Mouse (Mus musculus): ENCODE data around the gene Akr1c12. TPM values are rescaled to one million over a fixed set of nuclear protein-coding genes. Genes with fewer than 3 reads are reported as not detected.
A peak's percentile ranks its signal among the peaks of the same experiment; 100 is the strongest.
"Not testable (repeated sequence)": the region's sequence is repeated elsewhere in the genome, so short reads cannot be mapped to it uniquely, and the experiment has no call there.

The Akr1c12 gene
- not detected for total RNA-seq (2021)

DNA sequence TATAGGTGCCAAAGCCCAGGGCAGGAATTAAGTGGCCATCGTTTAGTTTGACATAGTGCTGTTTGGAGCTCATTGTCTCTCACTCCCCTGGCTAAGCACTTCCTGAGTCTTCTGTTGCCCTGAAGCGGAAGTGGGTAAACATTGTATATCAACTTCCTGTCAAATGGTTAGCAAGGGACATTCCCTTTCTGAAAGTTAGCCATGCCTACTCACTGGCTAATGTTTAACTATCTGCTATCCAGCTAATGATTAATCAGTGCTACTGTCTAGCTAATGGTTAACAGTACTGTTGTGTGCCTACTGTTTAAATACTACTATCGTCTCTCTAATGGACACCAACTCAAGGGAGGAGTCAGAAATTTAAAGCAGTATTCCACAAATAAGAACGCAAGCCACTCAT lies at the start of gene Akr1c12:
Gene Akr1c12, minus strand, starts transcription at position 150 of the 400 bp plus-strand sequence.
- DNase-seq = no peak
- intact Hi-C loops (cut with DNase I) = no loop called here

DNA sequence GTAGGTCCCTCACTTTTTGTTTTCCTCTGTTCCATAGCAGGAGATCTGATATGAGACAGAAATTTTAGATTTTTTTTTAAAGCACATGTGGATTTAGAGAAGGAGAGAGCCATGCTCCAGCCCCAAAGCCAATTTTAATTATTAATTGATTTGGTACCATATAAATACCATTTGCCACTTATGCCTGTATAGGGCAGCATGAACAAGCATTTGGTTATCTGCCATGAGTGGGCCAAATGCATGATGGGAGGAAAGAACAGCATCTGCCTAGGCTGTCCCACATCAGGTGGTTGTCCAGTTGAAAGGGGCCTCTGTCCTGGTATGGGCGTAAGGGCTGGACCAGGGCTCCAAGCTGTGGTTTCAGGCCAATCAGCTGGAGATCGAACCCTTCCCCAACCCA lies 39.5 kb upstream of the Akr1c12 start:
- intact Hi-C loops (cut with DNase I) = no loop called here
- DNase-seq = no peak

DNA sequence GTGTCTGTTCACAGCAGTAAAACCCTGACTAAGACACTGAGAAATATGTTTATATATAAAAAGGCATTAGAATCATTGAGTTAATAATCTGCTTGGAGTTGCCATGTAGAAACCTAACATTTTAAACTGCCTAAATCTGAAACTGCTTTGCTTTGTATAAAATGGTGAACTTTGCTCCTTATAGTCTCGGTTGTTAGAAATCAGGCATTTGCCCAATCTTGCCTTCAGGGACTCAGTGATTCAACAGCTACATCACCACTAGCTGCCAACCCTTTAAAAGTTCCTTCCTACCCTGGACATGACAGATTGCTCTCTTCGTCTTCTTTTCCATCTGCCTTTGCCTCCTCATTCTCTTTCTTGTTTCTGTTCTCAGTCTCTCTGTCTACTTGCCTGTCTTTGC lies 34.7 kb upstream of the Akr1c12 start:
- intact Hi-C loops (cut with DNase I) = no loop called here
- no peak for DNase-seq

DNA sequence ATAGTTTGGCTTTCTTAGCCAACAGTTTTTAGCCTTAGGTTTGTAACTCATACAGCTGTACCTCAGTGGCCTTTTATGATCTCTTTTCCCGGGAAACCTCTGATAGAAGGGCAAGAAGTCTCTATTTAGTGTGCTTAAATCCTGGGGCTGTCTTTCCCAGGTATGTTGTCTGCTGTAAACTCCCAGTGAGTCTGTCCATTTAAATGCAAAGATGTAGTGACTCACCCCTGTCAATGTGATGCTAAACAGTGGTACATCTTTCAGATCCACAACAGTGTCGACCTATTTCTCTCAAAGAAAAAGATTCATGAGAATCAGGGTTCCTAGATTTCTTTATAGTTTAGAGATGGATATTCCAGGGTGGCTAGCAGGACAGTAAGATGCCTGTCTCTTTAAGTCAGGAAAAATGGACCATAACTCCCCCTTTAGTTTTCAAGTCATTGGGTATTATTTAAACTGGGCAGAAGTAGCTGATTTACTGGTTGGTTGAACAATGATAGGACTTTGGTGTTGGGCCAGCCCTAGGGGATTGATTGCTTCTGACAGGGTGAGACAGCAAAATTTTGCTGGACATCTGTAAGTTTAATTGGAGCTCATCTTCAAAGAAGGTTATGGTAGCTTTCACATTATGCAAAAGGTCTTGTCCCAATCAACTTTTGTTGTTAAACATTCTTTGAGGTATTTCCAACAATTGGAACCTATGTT lies 25.8 kb upstream of the Akr1c12 start:
- DNase-seq = no peak
- intact Hi-C loops (cut with DNase I) = no loop called here

DNA sequence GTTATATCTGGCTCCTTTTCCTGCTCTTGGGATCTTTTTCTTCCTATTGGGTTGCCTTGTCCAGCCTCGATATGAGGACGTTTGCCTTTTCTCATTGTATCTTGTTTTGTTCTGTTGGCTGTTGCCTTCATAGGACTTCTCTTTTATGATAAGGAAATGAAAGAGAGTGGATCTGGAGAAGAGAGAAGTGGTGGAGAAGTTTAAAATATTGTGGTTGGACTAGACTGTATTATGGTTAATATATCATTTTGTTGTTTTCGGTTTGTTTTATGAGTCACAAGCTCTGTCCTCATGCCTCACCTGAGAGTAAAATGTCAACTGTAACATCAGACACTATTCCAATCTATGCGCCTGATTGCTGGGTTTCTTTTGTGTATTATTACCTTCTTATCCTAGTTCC lies 17.8 kb upstream of the Akr1c12 start:
- intact Hi-C loops (cut with DNase I) = no loop called here
- DNase-seq = no peak

DNA sequence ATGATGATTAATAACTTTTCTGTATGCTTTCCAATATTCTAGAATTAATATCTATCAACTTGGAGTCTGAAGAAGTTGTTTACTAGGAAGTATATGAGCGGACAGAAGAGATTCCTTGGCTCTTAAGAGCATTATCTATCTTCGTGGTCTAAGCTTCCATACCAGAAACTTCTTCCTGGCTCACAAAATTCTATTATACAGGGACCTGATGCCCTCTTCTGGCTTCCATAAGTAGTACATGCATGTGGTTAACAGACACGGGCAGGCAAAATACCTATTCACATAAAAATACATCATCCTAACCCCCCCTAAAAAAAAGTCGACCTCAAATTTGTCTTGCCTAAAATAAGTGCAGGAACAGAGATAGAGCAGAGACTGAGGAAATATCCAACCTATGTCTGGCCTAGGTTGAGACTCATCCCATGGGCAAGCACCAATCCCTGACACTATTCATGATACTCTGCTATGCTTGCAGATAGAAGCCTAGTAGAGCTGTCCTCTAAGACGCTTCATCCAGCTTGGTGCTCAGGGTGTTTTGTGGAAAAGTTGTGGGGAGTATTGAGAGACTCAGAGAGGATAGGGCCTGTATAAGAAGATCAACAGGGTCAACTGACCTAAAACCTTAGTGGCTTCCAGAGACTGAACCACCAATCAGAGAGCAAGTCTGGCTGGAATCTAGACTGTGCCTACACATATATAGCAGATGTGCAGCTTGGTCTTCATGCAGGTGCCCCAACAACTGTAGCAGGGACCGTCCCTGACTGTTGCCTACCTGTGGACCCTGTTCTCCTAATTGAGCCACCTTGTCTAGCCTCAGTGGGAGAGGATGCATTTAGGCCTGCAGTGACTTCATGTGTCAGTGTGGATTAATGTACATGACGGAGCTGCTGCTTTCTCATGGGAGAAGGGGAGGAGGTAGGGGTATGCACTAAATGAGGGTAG lies 2.5 kb upstream of the Akr1c12 start:
- intact Hi-C loops (cut with DNase I) = loop anchor here (1.0 to 5.0 kb wide), 6 partner anchors 93 to 614 kb away; no protein-coding TSS in a partner anchor
- peak; percentile 52 to 73 for DNase-seq

DNA sequence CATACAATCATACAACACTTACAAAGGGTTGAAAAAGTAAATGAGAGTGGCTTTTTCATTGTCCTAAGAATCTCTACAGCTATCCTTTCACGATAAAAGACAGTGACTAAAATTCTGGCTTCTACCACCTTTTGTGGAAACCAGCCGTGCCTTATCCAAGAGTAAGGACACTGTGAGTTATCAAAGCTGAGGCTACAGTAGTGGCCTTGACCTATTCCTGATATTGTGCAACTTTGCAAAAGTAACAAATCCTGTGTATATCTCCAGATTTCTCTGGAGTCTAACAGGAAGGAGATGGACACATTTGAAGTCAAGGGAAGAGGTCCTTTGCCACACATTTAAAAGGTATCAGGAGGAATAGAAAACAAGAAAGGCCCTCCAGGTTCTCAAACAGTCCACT lies 1.7 kb downstream of the Akr1c12 start:
- intact Hi-C loops (cut with DNase I) = no loop called here
- no peak for DNase-seq

DNA sequence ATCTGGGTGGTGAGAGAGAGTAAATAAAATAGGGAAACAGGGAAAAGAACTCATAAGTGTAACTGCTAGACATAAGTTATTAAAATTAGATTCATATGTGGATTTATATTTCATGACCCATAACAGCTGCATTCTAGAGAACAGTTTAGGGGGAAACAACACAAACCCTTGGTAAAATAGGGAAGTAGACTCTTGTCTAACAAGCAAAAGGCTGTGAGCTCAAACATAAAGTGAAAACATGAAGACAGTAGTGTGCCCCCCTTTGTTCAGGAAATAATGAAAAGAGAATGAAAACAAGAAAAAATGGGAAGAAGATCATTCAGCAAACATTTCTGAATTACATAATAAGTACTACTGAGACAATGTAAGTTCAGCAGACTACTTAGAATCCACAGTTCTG lies 8.4 kb downstream of the Akr1c12 start:
- intact Hi-C loops (cut with DNase I) = no loop called here
- DNase-seq = no peak

DNA sequence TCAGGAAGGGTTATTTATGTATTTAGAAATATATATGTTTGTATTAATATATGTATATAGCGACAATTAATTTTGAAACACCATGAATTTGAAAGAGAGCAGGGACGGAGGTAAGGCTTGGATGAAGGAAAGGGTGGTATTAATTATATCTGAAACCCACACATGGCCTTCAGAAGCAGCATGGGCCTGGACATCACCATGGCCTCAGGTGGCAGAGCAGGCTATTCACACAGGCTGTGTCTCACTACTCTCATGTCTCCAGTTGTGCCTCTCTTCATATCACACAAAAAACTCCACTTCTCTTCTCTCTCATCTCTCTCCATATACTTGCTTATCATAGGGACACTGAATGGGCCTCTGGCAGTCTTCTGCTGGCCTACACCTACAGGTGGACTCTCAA lies 13.8 kb downstream of the Akr1c12 start:
- intact Hi-C loops (cut with DNase I); DNase-seq: not testable (repeated sequence)

DNA sequence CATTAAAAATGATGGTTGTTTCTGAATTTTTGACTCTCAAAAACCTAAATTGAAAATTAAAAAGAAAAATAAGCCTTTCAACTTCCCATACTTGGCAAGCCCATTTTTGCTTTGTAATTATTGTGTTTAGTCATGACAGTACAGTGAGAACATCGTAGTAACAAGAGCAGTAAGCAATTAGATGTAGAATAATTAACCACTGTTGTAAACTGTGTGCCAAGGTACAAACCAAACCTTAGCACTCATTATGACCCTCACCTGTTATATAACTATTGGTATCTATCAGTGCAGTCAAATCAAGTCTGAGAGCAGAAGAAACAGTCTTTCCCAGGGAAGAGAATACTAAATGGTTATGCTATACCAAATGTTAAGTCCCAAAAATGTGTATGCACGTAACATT lies 14.2 kb downstream of the Akr1c12 start:
- intact Hi-C loops (cut with DNase I) = no loop called here
- no peak for DNase-seq

DNA sequence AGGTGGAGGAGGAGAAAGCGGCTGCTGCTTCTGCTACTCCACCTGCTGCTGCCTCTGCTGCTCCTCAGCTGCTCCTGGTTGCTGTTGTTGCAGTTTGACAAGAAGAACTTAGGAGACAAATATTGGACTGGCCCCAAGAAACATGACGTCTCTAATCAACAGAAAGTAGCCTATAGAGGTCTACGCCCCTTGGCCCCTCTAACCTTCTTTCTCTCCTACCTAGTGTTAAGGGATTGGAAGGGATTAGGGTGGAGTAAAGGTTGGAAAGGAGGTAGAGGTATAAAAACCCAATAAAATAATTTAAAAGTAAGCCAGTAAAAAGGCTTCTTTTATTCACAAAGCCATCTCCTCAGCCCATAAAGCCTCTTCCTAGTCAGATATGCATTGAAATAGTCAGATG lies 14.6 kb downstream of the Akr1c12 start:
- intact Hi-C loops (cut with DNase I) = no loop called here
- no peak for DNase-seq

DNA sequence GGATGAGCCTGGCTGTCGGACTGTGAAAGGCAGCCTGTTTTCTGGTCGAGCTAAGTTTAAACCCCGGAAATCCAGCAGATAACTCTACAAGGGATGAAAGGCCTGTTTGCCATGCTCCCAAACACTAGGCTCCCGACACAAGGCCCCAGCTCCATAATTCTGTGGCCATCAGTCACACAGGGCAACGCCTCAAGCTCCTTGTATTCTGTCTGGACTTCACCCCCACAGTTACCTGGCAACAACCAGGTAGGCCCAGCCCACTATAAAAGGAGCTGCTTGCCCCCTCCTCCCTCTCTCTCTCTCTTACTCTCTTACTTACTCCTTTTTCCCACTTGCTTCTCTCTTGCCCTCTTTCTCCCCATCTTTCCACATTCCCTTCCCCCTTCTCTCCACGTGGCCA lies 21.9 kb downstream of the Akr1c12 start:
- intact Hi-C loops (cut with DNase I) = no loop called here
- no peak for DNase-seq

DNA sequence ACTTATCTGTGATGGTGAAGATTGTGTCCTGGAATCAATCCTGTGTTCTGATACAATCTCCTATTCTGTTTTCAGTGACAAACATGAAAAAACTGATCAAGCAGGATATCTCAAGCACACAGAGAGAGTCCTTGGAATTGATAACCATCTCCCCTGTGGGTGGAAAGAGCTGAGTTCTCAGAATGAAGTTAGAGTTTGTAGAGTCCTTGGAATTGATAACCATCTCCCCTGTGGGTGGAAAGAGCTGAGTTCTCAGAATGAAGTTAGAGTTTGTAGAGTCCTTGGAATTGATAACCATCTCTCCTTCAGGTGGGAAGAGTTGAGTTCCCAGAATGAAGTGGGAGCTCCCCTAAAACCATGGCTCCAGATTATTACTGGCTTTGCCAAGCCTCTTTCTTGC lies 22.3 kb downstream of the Akr1c12 start:
- DNase-seq; intact Hi-C loops (cut with DNase I): not testable (repeated sequence)

DNA sequence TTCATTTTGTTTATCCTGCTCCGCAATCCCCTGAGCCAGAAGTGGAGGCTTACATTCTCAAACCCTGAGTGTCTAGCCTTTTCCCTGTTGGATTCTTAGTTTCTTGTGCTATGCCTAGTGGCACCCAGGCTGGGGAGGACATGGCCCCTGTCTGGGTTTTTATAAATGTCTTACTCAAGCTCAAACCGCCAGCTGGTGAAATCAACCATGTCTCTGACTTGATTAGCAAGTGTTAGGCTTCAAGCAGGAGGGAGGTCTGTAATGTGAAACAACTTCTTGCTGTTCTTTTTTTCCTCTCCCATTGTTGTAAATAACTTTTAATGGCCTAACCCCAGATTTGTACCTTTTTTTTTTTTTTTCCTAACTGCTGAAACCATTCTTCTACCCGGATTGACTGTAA lies 29.9 kb downstream of the Akr1c12 start:
- DNase-seq = no peak
- intact Hi-C loops (cut with DNase I) = no loop called here

DNA sequence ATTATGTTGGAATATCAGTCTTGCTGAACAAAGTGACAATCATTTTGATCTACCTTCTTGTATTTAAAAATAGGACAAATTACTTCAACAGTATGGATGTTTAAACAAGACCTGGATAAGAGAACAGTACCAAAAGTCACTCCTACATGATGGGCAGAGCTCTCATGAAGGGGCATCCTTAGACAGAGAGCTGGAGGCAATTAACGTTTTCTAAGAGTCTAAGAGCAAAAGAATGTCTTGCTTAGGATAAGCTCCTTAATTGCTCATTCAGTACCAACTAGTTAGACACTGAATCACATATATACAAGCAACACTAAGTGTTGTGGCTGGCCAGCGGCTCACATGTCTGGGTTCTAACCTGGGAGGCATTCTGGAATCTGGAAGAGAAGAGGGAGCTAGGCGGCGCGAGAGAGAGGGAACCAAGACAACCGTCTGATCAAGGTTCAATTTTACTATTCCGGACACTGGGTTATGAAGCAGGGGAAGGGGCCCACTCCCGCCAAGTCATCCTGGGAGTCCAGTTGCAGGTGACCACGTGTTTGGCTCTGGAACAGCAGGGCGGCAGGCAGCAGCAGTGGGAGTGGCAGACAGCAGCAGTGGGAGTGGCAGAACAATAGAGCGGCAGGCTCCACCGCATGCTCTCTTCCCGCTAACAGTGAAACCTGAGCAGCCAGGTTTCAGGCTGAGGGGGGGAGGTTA lies 34.2 kb downstream of the Akr1c12 start:
- intact Hi-C loops (cut with DNase I) = no loop called here

DNA sequence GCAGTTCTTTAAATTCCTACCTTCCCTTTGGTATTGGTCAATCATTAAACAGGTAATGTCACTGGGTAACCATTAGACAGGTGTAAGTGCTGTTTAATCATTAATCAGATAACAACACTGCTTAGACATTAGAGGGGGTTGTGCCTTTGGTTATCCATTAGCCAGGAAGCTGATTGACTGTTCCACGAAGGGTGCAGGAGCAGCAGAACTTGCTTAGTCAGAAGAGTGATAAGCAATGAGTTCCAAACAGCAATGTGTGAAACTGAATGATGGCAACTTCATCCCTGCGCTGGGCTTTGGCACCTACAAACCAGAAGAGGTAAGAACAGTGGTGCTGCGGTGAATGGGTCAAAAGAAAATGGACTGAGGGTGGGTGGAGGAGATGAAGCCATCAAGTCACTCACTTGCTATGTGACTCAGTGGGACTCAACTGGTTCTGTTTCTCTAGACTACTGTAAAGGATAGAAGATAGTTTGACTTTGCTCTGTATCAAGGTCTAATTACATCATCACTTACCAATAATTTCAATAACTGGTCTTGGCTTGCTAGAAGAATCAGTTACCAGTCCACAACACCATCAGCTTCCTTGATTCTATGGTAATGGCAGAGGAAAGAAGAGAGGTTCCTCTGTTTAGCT lies 45.6 kb downstream of the Akr1c12 start:
- intact Hi-C loops (cut with DNase I) = no loop called here
- DNase-seq = no peak

More for the DNA sequence above, 34.2 kb downstream of the Akr1c12 start:
- DNase-seq = peak in 1 of 2 experiments; percentile 14

DNA sequence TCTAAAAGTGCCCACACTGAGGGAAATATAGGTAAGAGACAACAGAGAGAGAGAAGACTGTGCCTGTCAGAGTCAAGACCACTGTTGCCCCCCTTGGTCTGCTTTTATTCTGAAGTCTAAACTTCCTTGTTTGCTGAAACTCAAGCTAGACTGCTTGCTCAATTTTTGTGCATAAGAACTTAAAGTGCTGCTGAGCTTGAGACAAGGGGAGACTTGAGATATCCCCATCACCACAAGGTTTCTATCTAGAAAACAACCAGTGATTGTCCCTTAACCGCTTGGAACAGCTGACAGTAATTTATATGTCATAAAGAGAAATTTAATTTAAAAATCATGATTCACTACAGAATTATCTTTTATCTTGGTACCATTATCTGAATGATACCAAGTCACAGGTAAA lies 46.1 kb downstream of the Akr1c12 start:
- intact Hi-C loops (cut with DNase I) = no loop called here

DNA sequence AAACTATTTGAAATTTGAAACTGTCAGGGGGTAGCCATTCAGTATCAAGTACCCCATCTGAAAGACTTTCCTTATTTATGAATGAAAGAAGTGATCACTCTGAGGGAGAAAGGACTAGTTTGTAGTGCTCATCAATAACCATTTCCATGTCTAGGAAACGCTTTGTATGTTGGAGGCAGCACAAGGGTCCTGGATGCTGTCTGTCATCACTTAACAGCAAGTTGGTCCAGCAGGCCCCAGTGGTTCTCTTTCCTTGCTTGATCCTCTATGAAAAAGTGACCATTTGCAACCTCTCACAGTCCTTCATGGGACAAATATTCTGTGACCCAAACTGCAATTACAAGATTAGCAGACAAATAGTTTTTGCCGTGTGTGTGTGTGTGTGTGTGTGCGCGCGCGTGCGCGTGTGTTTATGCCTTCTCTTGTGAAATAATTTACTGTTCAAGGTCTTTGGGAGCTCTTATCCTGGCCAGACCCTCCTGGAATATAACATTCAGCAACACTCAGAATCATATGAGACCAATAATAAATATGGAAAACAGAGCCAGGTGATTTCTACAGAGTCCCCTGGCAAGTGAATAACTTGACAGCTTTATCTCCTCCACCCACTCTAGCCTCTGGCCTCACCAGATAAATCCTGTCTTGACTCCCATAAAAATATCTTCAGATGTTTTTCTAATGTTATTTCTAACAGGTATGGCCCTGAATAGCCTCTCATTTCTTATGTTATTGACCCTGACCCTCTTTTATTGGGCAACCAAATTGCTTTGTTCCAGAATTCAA lies 48.2 kb downstream of the Akr1c12 start:
- intact Hi-C loops (cut with DNase I) = no loop called here

More for the DNA sequence above, 46.1 kb downstream of the Akr1c12 start:
- DNase-seq = no peak

DNA sequence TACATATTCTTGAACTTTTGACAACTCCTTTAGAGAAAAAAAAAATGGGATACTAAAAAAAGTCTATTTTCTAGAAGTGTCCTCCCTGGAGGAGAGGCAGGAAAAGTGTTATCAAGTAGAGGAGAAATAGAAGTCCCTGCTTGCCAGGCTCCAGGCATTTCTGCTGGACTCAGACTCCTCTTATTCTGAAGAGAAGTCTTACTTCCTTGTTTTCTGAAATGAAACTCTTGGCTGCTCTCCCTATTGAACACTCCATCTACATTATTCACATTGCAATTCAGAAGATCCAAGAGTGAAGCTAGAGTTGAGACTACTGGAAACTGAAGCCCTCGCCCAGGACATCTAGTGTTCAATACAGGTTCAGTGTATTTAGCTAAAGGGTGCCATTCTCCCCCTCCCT lies 50.8 kb downstream of the Akr1c12 start, which contains the start of gene Akr1c19:
Gene Akr1c19, plus strand, starts transcription at position 260 of the 400 bp plus-strand sequence.
- peak; percentile 53 to 55 for DNase-seq

More for the DNA sequence above, 48.2 kb downstream of the Akr1c12 start:
- DNase-seq = no peak

More for the DNA sequence above, 50.8 kb downstream of the Akr1c12 start, which contains the start of gene Akr1c19:
- intact Hi-C loops (cut with DNase I) = no loop called here

Data from heart, postnatal 10 days (tissue).